Mouse (Mus musculus): ENCODE measurements at regions not wholly inside any gene's neighbourhood (a gene's known extent, or its start where the extent isn't known, plus 50 kb on each side); places are given as distances from the start of the nearest gene placed in this dataset.

DNA sequence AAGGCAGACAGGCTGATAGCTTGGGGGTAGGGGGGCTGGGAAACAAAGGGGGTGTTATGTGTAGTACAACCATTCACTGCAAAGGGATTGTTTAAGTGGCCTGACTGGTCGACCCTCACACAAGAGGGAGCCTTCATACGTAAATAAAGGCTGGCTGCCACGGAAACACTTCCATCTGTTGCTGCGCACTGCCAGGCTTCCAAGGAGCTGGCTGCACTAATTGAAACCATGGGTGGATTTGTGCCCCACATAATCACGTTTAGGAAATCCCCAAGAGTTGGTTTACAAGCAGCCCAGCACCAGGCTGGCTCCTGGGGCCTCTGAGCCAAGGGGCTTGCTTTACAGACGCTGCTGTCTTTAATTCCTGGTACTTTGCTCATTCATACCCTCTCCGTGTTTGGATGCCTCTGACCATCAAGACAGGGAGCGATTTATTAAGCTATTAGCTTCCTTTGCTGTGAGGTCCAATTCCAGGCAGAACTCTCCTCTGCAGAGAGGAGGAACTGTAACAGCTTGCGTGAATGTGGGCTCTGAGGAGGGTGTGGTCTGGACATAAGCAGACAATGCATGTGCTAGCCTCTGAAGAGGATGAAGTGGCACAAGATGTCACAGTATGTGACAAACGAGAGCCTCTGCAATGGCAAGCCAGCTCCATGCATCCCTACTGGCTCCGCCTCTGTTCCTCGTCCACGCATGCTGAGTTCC lies 238.6 kb downstream of the Nkx6-1 start:
- no peak overlapping the region for H3K4me3 ChIP-seq (ENCODE audit: extremely low read depth, insufficient read depth, insufficient read length)
- WGBS = 43% methylated on average over 13 of the region's 13 CpGs
- TF ChIP-seq POLR2A (IDR thresholded peaks at IDR 0.05; ENCODE audit: low read depth, low read length) = no peak
- no peak for TF ChIP-seq CTCF (IDR thresholded peaks at IDR 0.05; ENCODE audit: extremely low read depth, insufficient read depth, insufficient read length, insufficient replicate concordance)

DNA sequence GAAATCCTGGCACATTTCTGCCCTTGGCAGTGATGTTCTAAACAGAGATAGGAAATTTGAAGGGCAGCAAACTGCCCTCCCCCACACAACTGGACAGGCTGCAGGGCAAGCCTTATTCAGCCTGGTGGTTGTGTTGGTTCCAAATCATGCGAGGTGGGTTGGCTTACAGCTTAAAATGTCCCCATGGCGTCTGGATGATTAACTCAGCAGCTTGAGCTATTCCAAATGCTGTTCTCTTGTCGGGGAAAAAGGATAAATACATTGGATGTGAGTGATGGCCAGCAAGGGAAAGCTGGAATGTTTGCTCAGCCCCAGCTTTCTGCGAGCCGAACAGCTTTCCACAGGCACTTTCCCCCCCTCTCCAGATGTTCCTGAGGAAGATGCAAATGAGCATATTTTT lies 280.5 kb downstream of the Nkx6-1 start:
- Histone ChIP-seq H3K36me3 (ENCODE audit: control insufficient read depth, insufficient read depth, low read length) (no peaks in the 10 kb centered on the region), H3K27ac (ENCODE audit: insufficient read depth, low read length) (no peak overlapping the region), H3K4me3 (ENCODE audit: extremely low read depth, insufficient read depth, insufficient read length) (no peak overlapping the region), H3K27me3 (ENCODE audit: control insufficient read depth, insufficient read depth, low read length) (no peaks in the 10 kb centered on the region), H3K4me1 (ENCODE audit: control insufficient read depth, insufficient read depth, insufficient read length) (no peaks in the 10 kb centered on the region)
- WGBS = 77% methylated on average over 5 of the region's 5 CpGs
- TF ChIP-seq CTCF (IDR thresholded peaks at IDR 0.05; ENCODE audit: extremely low read depth, insufficient read depth, insufficient read length, insufficient replicate concordance) (no peak), POLR2A (IDR thresholded peaks at IDR 0.05; ENCODE audit: low read depth, low read length) (no peak)
- no peak for DNase-seq (ENCODE audit: low read depth in 1 of 2, low spot score in 2 of 2)

More for the DNA sequence above, 238.6 kb downstream of the Nkx6-1 start:
- Histone ChIP-seq H3K27ac (ENCODE audit: insufficient read depth, low read length) (no peak overlapping the region), H3K27me3 (ENCODE audit: control insufficient read depth, insufficient read depth, low read length) (no peaks in the 10 kb centered on the region), H3K4me1 (ENCODE audit: control insufficient read depth, insufficient read depth, insufficient read length) (no peaks in the 10 kb centered on the region), H3K36me3 (ENCODE audit: control insufficient read depth, insufficient read depth, low read length) (no peaks in the 10 kb centered on the region)
- DNase-seq (ENCODE audit: low read depth in 1 of 2, low spot score in 2 of 2) = no peak

DNA sequence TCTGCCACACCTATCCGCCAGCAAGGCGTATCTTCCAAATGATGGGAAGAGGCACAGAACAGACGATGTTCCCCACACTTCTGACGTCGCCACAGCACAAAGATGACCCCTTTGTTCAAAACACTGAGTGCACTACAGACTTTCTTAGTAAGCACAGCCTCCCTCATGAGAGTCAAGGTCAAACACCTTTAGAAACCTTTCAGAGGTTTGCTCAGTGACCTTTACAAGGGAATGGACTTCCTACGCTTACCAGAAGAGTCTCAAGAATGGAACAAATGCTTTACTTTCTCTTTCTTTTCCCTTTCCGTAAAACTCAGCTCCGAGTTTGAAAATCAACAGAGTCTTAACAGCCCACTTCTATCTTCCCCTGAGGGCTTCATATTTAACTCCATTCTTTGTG lies 283.4 kb downstream of the Nkx6-1 start:
- no peaks in the 10 kb centered on the region for H3K4me1 ChIP-seq (ENCODE audit: control insufficient read depth, insufficient read depth, insufficient read length)
- H3K27me3 ChIP-seq (ENCODE audit: control insufficient read depth, insufficient read depth, low read length) = no peaks in the 10 kb centered on the region
- WGBS = 85% methylated on average over 8 of the region's 8 CpGs
- no peak for DNase-seq (ENCODE audit: low read depth in 1 of 2, low spot score in 2 of 2)
- TF ChIP-seq CTCF (IDR thresholded peaks at IDR 0.05; ENCODE audit: extremely low read depth, insufficient read depth, insufficient read length, insufficient replicate concordance) (no peak), POLR2A (IDR thresholded peaks at IDR 0.05; ENCODE audit: low read depth, low read length) (no peak)
- H3K36me3 ChIP-seq (ENCODE audit: control insufficient read depth, insufficient read depth, low read length) = no peaks in the 10 kb centered on the region
- H3K4me3 ChIP-seq (ENCODE audit: extremely low read depth, insufficient read depth, insufficient read length) = no peak overlapping the region
- H3K27ac ChIP-seq (ENCODE audit: insufficient read depth, low read length) = no peak overlapping the region

DNA sequence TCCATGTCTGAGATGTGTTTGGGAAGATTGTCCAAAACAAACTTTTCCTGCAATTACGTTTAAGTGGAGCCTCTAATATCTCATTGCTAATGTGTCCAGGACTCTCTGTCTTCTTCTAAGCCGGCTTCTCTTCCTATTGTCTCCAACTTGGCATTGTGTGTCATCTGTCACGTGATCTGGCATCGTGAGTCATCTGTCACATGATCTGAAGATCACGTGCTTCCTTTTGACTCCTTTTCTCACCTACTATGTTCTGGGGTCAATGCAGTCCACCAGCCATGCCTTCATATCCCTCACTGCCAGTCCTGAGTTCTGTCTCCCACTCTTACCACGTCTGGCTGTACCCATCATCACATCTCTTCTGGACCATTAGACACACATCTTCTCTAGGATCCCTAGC lies 288.1 kb downstream of the Nkx6-1 start:
- Histone ChIP-seq H3K36me3 (ENCODE audit: control insufficient read depth, insufficient read depth, low read length) (no peaks in the 10 kb centered on the region), H3K4me3 (ENCODE audit: extremely low read depth, insufficient read depth, insufficient read length) (no peak overlapping the region), H3K4me1 (ENCODE audit: control insufficient read depth, insufficient read depth, insufficient read length) (no peaks in the 10 kb centered on the region), H3K27me3 (ENCODE audit: control insufficient read depth, insufficient read depth, low read length) (no peaks in the 10 kb centered on the region), H3K27ac (ENCODE audit: insufficient read depth, low read length) (no peak overlapping the region)
- TF ChIP-seq CTCF (IDR thresholded peaks at IDR 0.05; ENCODE audit: extremely low read depth, insufficient read depth, insufficient read length, insufficient replicate concordance) (no peak), POLR2A (IDR thresholded peaks at IDR 0.05; ENCODE audit: low read depth, low read length) (no peak)
- 81% methylated on average over 6 of the region's 6 CpGs for WGBS
- no peak for DNase-seq (ENCODE audit: low read depth in 1 of 2, low spot score in 2 of 2)

DNA sequence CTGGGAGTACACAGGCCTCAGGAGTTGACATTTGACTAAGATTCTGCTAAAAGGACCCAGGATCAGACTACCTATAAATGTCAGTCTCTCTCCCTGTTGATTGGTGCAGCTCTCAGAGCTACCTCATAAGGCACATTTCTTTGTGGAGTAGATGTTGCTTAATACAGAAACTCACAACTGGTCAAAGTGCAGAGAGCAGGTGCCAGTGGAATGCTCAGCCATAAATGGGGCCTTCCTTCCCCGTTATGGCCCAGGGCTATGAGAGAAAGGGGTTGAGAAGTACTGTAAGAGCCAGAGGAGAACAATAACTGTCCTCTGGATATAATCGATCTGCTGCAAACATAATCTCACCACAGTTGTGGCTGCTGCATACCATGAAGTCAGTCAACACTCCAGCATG lies 290.7 kb downstream of the Nkx6-1 start:
- Histone ChIP-seq H3K4me3 (ENCODE audit: extremely low read depth, insufficient read depth, insufficient read length) (no peak overlapping the region), H3K27me3 (ENCODE audit: control insufficient read depth, insufficient read depth, low read length) (no peaks in the 10 kb centered on the region), H3K4me1 (ENCODE audit: control insufficient read depth, insufficient read depth, insufficient read length) (no peaks in the 10 kb centered on the region), H3K36me3 (ENCODE audit: control insufficient read depth, insufficient read depth, low read length) (no peaks in the 10 kb centered on the region), H3K27ac (ENCODE audit: insufficient read depth, low read length) (no peak overlapping the region)
- TF ChIP-seq CTCF (IDR thresholded peaks at IDR 0.05; ENCODE audit: extremely low read depth, insufficient read depth, insufficient read length, insufficient replicate concordance) (no peak), POLR2A (IDR thresholded peaks at IDR 0.05; ENCODE audit: low read depth, low read length) (no peak)
- 70% methylated on average over 2 of the region's 2 CpGs for WGBS
- DNase-seq (ENCODE audit: low read depth in 1 of 2, low spot score in 2 of 2) = no peak

DNA sequence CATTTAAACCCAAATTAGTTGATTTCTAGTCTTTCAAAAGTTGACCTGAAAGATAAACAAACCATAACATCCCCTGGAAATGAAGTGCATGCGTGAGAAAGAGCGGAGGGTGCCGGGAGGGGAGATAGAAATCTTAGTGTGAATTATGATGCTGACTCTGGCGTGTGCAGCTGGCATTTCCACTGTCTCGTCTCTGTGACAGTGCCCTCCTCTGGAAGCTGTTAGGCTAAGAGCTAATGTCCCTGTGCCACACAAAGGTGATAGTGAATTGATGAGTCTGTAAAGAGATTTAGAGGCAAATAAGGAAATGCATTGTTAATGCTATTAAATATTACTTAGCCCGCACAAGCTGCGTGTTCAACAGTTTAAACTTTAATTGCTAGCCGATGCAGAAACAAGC lies 292.6 kb downstream of the Nkx6-1 start:
- no peak overlapping the region for H3K4me3 ChIP-seq (ENCODE audit: extremely low read depth, insufficient read depth, insufficient read length)
- WGBS = 78% methylated on average over 8 of the region's 8 CpGs
- TF ChIP-seq POLR2A (IDR thresholded peaks at IDR 0.05; ENCODE audit: low read depth, low read length) = no peak
- no peak for TF ChIP-seq CTCF (IDR thresholded peaks at IDR 0.05; ENCODE audit: extremely low read depth, insufficient read depth, insufficient read length, insufficient replicate concordance)
- no peak overlapping the region for H3K27ac ChIP-seq (ENCODE audit: insufficient read depth, low read length)
- H3K4me1 ChIP-seq (ENCODE audit: control insufficient read depth, insufficient read depth, insufficient read length) = no peaks in the 10 kb centered on the region
- H3K27me3 ChIP-seq (ENCODE audit: control insufficient read depth, insufficient read depth, low read length) = no peaks in the 10 kb centered on the region
- DNase-seq (ENCODE audit: low read depth in 1 of 2, low spot score in 2 of 2) = no peak
- H3K36me3 ChIP-seq (ENCODE audit: control insufficient read depth, insufficient read depth, low read length) = no peaks in the 10 kb centered on the region

DNA sequence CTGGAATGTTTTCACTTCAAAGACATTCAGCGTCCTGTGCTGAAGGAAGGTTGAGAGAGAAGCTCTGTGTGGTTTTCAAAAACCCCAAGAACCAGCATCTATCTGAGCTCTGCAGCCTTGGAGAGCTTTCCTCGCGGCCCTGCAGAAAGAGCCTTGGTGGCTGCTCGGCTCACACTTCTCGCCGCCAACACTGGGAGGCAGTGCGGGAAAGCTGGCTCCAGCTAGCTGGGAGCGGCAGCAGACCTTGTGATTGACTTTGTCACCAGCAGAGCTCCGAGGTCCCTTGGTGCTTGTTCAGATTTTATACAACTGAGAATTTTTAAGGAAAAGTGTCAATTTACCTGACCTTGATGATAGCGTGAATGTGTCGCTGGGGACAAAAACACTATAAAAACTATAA lies 299.4 kb downstream of the Nkx6-1 start:
- no peak for TF ChIP-seq CTCF (IDR thresholded peaks at IDR 0.05; ENCODE audit: extremely low read depth, insufficient read depth, insufficient read length, insufficient replicate concordance)
- no peak for TF ChIP-seq POLR2A (IDR thresholded peaks at IDR 0.05; ENCODE audit: low read depth, low read length)
- H3K4me1 ChIP-seq (ENCODE audit: control insufficient read depth, insufficient read depth, insufficient read length) = no peaks in the 10 kb centered on the region
- WGBS = 31% methylated on average over 11 of the region's 11 CpGs
- no peak overlapping the region for H3K4me3 ChIP-seq (ENCODE audit: extremely low read depth, insufficient read depth, insufficient read length)
- no peaks in the 10 kb centered on the region for H3K27me3 ChIP-seq (ENCODE audit: control insufficient read depth, insufficient read depth, low read length)
- no peaks in the 10 kb centered on the region for H3K36me3 ChIP-seq (ENCODE audit: control insufficient read depth, insufficient read depth, low read length)
- H3K27ac ChIP-seq (ENCODE audit: insufficient read depth, low read length) = no peak overlapping the region
- no peak for DNase-seq (ENCODE audit: low read depth in 1 of 2, low spot score in 2 of 2)

Measured in spleen, adult 2 months (tissue).